Mouse (Mus musculus) kidney, adult 18-20 months (tissue): ENCODE results near the gene 4933415A04Rik.

ENCODE experiments used
- DNase-seq: peaks from one replicate; pipeline ENCODE4 v3.0.0; 2021

Gene 4933415A04Rik

DNA sequence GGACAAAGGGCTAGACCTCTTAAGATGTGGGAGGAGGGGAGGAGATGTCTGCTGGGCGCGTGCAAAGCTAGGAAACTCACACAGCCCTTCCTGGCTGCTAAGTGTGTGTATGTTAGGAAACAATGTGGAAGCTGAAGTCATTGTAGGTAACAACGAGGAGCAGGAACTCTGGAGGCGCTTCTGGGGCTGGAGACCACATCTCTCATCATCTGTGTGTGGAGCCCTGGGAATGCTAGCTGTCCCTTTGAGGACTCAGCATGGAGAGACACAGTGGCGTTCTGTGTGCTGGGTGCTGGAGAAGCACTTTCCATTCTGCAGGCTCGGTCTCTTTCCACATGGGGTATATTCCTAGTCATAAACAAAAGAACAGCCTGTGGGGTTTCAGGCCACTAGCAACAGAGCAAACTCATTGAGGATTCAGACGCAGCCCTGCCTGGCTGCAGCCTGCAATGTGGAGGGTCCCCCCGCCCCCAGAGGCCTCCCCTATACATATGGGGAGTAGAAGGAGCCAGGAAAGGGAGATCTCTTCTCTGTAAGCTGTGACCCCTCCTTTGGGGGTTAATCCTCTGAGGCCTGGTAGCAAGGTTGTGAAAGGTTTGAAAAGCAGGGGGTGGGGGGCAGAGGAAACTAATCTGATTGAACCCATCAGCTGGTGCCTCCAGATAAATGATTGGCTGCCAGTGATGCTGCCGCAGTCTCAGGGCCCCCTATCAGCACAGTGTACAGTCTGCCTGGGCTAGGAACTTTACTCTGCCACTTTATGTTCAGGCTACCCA lies 11.3 kb upstream of the 4933415A04Rik start:
- no peak for DNase-seq

GRCm38 (mm10) chr11:43577713-43578478 lies 8.9 kb upstream of the 4933415A04Rik start:
- no peak for DNase-seq

- no peak for DNase-seq
Observed at GRCm38 (mm10) chr11:43585211-43586005, 1.4 kb upstream of the 4933415A04Rik start.

- no peak for DNase-seq
Observed at GRCm38 (mm10) chr11:43589530-43590072, 2.8 kb downstream of the 4933415A04Rik start.

DNA sequence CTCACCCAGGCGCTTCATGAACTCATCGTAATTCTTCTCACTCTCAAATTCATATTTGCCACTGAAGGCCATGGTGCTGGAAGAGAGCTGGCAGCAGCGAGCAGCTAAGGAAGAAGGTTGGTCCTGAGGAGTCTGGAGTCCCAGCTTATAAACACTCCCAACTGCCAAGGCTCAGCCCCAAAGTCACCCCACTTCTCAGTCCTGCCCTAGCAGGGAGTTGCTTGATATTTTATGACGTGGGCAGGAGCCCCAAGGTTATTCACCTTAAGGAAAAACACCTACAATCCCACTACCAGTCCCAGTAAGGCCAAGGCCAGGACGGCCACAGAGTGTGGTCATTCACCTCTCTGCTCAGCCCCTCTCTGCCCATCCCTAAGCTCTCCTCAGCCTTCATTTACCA lies 14.6 kb downstream of the 4933415A04Rik start, which contains the start of gene Fabp6:
Gene Fabp6 (minus strand): TSS at position 101 of the 400 bp plus-strand sequence.
- DNase-seq, result no peak

DNA sequence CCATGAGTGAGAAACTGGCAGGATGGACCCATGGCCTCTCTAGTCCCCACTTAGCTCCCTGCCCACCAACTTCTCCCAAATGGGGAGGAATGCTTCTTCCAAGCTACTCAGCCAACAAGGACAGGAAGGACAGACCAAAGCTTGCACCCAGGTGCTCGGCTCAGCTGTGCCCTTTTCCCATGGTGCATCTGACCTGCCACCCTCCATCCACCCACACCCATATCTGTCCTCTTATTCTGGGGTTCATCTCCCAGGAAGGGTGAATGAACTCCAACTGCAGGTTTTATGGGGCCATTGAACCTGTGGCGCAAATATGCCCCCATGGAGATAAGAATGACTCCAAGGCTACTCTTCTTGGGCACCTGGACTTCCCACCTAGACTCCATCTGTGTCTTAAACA lies 17.4 kb downstream of the 4933415A04Rik start:
- DNase-seq, result no peak

- no peak for DNase-seq
Observed at GRCm38 (mm10) chr11:43604891-43605290, 18.1 kb downstream of the 4933415A04Rik start.

GRCm38 (mm10) chr11:43605859-43606258 lies 19.0 kb downstream of the 4933415A04Rik start:
- DNase-seq, result no peak

DNA sequence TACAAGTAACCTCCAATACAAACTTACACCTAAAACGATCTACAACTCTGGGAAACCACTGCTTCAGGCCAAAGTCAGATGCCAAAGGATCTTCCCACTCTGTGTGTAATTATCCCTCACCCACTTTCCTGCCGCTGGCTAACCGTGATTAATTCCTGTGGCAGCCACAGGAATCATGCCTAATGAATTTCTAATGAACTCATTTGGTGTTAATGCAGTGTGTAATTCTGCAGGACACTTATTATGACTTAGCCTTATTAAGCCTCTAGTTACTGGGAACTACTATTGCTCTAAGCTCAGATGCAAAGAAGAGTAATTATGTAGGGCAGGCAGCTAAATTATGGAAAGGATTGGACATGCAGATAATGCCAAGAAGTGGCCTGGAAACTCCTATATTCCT lies 21.6 kb downstream of the 4933415A04Rik start:
- DNase-seq, result no peak

DNA sequence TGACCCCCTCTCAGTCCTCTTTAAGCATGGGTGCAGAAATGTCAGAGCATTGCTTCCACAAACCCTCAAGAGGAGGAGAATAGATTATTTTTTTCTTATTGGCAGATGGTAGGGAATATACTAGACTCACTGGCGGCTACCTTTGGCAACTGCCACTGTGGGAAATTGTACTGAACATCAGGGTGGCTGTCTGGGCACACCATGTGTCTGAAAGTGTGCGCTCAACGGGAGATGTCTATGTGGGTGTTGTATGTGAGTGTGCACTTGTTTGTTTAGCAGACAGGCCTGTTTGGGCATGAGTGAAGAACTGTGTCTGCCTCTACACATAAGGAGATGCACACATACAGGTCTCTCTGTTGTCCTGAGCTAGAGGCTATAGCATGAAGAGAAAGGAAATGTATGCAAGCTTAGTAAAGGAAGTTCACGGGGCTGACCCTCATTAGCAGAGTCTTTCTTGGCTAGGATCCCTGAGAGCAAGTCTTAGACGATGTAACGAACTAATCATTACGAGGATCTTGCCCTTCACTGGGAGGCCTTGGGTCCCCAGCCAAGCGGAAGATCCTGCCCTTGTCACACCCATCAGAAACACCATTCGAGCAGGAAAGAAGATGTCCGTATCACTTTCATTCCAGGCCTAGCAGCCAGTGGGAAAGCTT lies 23.3 kb downstream of the 4933415A04Rik start:
- no peak for DNase-seq

GRCm38 (mm10) chr11:43610662-43611033 lies 23.8 kb downstream of the 4933415A04Rik start:
- DNase-seq, result no peak

GRCm38 (mm10) chr11:43612834-43613488 lies 26.1 kb downstream of the 4933415A04Rik start:
- DNase-seq, result peak; percentile 81

GRCm38 (mm10) chr11:43617924-43618323 lies 31.1 kb downstream of the 4933415A04Rik start:
- DNase-seq, result no peak

- DNase-seq, result no peak
Observed at GRCm38 (mm10) chr11:43618403-43618802, 31.6 kb downstream of the 4933415A04Rik start.

DNA sequence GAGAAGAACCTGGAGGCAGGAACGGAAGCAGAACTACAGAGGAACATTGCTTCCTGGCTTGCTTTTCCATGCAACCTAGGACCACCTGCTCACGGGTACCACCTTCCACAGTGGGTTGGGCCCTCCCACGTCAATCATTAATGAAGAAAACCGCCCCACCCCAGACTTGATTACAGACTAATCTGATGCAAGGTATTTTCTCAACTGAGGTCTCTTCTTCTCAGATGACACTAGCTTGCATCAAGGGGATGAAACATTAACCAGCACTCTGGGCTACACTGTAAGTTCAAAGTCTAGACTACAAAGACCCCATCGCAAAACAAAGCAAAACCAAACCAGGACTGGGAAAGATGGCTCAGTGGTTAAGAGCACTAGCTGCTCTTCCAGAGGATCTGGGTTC lies 34.9 kb downstream of the 4933415A04Rik start:
- peak; percentile 51 for DNase-seq

DNA sequence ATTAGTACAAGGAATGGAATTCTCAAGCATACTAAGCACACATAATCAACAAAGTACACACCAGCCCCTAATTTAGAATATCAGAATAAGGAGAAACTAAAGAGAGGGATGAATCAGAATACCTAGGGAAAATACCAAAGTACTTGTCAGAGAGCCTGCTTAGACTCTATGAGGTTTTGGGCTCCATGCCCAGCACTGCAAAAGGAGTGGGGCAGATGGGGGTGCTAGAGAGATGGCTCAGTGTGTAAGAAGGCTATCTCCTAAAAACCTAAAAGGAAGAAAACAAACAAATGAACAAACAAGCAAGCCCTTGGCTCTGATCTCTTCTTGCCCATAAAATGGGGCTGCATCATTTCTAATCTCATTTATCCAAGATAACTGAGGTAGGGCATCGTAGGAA lies 37.5 kb downstream of the 4933415A04Rik start:
- no peak for DNase-seq

GRCm38 (mm10) chr11:43626300-43626926 lies 39.6 kb downstream of the 4933415A04Rik start:
- DNase-seq, result peak; percentile 80

GRCm38 (mm10) chr11:43626927-43627645 lies 40.2 kb downstream of the 4933415A04Rik start:
- no peak for DNase-seq

GRCm38 (mm10) chr11:43631645-43632044 lies 44.8 kb downstream of the 4933415A04Rik start:
- no peak for DNase-seq

DNA sequence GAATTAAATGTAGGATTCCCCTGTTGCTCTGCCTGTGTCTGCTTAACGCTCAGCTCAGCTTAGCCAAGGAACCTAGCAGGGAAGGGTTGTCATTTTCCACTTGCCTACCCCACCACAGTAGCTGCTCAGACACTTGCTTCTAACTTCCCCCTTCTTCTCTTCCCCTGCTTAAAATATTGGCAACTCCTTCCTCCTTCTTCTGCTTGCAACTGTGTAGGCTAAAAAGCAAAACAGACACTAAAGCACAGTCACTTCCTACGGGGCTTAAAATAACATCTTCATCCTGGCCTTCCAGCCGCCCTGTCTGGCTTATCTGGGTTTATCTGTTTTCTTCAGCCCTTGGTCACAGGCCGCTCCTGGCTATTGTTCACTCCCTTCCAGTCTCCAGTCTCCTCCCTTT lies 45.7 kb downstream of the 4933415A04Rik start:
- DNase-seq, result no peak

DNA sequence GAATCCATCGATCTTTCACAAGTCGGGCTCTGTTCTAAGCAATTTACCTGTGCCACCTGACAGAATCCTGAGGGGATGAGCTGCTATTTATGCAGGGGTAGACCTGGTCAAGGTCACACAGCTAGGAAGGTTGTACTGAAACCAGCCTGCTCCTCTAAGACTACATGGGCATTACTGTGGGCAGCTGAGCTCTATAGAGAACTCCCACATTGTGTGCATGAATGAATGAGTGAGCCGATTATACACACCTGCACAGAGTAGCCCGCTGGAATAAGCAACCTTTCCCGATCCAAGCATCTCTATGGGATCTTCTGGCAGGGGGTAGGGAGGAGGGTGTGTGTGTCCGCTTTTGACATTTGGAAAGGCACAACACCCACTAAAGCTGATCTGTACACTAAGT lies 46.3 kb downstream of the 4933415A04Rik start:
- DNase-seq, result no peak
